Mouse (Mus musculus) right cerebral cortex, postnatal 14 days (tissue): ENCODE measurements around the gene Egfl8.
A peak's percentile ranks its signal among the peaks of the same experiment; 100 is the strongest.

ENCODE experiments used
- DNase-seq: peaks from one replicate; pipeline ENCODE4 v3.0.0; 2022

The Egfl8 gene

GRCm38 (mm10) chr17:34615871-34616270 lies at the start of gene Egfl8:
Gene Egfl8 (minus strand): TSS chr17:34615971.
- no peak for DNase-seq

- DNase-seq: no peak
These were observed 48.7 kb upstream of the Egfl8 start for GRCm38 (mm10) chr17:34664472-34664871.

GRCm38 (mm10) chr17:34663558-34663957 lies 47.8 kb upstream of the Egfl8 start:
- no peak for DNase-seq

- no peak for DNase-seq
These were observed 47.2 kb upstream of the Egfl8 start for GRCm38 (mm10) chr17:34662978-34663377.

GRCm38 (mm10) chr17:34662468-34662867 lies 46.7 kb upstream of the Egfl8 start:
- no peak for DNase-seq

- no peak for DNase-seq
These were observed 45.4 kb upstream of the Egfl8 start for GRCm38 (mm10) chr17:34661121-34661591.

- no peak for DNase-seq
These were observed 44.6 kb upstream of the Egfl8 start for GRCm38 (mm10) chr17:34660259-34660820.

- no peak for DNase-seq
These were observed 44.1 kb upstream of the Egfl8 start for GRCm38 (mm10) chr17:34659897-34660214.

GRCm38 (mm10) chr17:34659181-34659896 lies 43.6 kb upstream of the Egfl8 start:
- DNase-seq: no peak

GRCm38 (mm10) chr17:34658591-34658990 lies 42.8 kb upstream of the Egfl8 start:
- no peak for DNase-seq

- DNase-seq: no peak
These were observed 42.4 kb upstream of the Egfl8 start for GRCm38 (mm10) chr17:34658145-34658544.

- DNase-seq: no peak
These were observed 41.5 kb upstream of the Egfl8 start for GRCm38 (mm10) chr17:34657271-34657670.

- DNase-seq: no peak
These were observed 40.9 kb upstream of the Egfl8 start for GRCm38 (mm10) chr17:34656666-34657065.

- peak; percentile 59 for DNase-seq
These were observed 39.8 kb upstream of the Egfl8 start for GRCm38 (mm10) chr17:34655581-34655991.

GRCm38 (mm10) chr17:34655160-34655559 lies 39.4 kb upstream of the Egfl8 start:
- DNase-seq: no peak

GRCm38 (mm10) chr17:34654392-34654791 lies 38.6 kb upstream of the Egfl8 start:
- DNase-seq: peak; percentile 35

- peak; percentile 68 for DNase-seq
These were observed 38.0 kb upstream of the Egfl8 start for GRCm38 (mm10) chr17:34653746-34654285.

- DNase-seq: no peak
These were observed 37.2 kb upstream of the Egfl8 start for GRCm38 (mm10) chr17:34652985-34653384.

- DNase-seq: no peak
These were observed 36.8 kb upstream of the Egfl8 start for GRCm38 (mm10) chr17:34652546-34652945.

GRCm38 (mm10) chr17:34651507-34652221 lies 35.9 kb upstream of the Egfl8 start:
- peak; percentile 44 for DNase-seq

GRCm38 (mm10) chr17:34650781-34651180 lies 35.0 kb upstream of the Egfl8 start:
- no peak for DNase-seq

- DNase-seq: no peak
These were observed 33.5 kb upstream of the Egfl8 start for GRCm38 (mm10) chr17:34649106-34649864.
